Mouse (Mus musculus): ENCODE measurements around the gene Rxrg. TPM values are rescaled to one million over a fixed set of nuclear protein-coding genes. Genes with fewer than 3 reads are reported as not detected.

The Rxrg gene
- total RNA-seq (2014; rRNA removed) (16.0 and 19.4 TPM in 2 replicates), polyA plus RNA-seq (2015; fragmentation: Nextera tagmentation; extraction: Ambion mirVana) (22.3 and 23.5 TPM in 2 replicates)

- H3K36me3 ChIP-seq (ENCODE audit: insufficient read depth, low read length): no peaks in the 10 kb centered on the region
- DNase-seq (ENCODE audit: low spot score) (peak; percentile 81), ATAC-seq (peak; percentile 82)
- TF ChIP-seq CTCF (IDR thresholded peaks at IDR 0.05; ENCODE audit: low read depth): no peak; the same call in 1 of the 2 replicates
- peak within 1 kb of the TSS; percentile 70 for H3K4me2 ChIP-seq (ENCODE audit: low read depth, low read length)
- no peaks in the 10 kb centered on the region for H3K4me1 ChIP-seq (ENCODE audit: insufficient read depth, low read length)
- H3K9ac ChIP-seq (replicated peaks; ENCODE audit: low read length): peak within 1 kb of the TSS; percentile 44
- H3K27me3 ChIP-seq (ENCODE audit: insufficient read depth, low read length): no peaks in the 10 kb centered on the region
- H3K27ac ChIP-seq: peak within 1 kb of the TSS; percentile 72
- H3K9me3 ChIP-seq (ENCODE audit: low read length): no peaks in the 10 kb centered on the region
- H3K4me3 ChIP-seq (ENCODE audit: low read length): peak within 1 kb of the TSS; percentile 48
- 1% methylated on average over 40 of the region's 40 CpGs for WGBS
Measured at GRCm38 (mm10) chr1:167598255-167599081, at the start of gene Rxrg. Gene Rxrg (plus strand): TSS chr1:167598384.

GRCm38 (mm10) chr1:167549324-167549723 lies 48.9 kb upstream of the Rxrg start:
- no peak overlapping the region for H3K9ac ChIP-seq (replicated peaks; ENCODE audit: low read length)
- no peak for TF ChIP-seq CTCF (IDR thresholded peaks at IDR 0.05; ENCODE audit: low read depth)
- no peak overlapping the region for H3K4me2 ChIP-seq (ENCODE audit: low read depth, low read length)
- no peak overlapping the region for H3K27ac ChIP-seq
- WGBS: 65% methylated on average over 6 of the region's 6 CpGs
- no peaks in the 10 kb centered on the region for H3K4me1 ChIP-seq (ENCODE audit: insufficient read depth, low read length)
- H3K9me3 ChIP-seq (ENCODE audit: low read length): no peaks in the 10 kb centered on the region
- H3K4me3 ChIP-seq (ENCODE audit: low read length): no peak overlapping the region
- no peak for DNase-seq (ENCODE audit: low spot score)
- no peak for ATAC-seq
- H3K27me3 ChIP-seq (ENCODE audit: insufficient read depth, low read length): no peaks in the 10 kb centered on the region
- H3K36me3 ChIP-seq (ENCODE audit: insufficient read depth, low read length): no peaks in the 10 kb centered on the region

GRCm38 (mm10) chr1:167551601-167552000 lies 46.6 kb upstream of the Rxrg start:
- no peak for TF ChIP-seq CTCF (IDR thresholded peaks at IDR 0.05; ENCODE audit: low read depth)
- Histone ChIP-seq H3K4me3 (ENCODE audit: low read length) (no peak overlapping the region), H3K9ac (replicated peaks; ENCODE audit: low read length) (no peak overlapping the region), H3K4me1 (ENCODE audit: insufficient read depth, low read length) (no peaks in the 10 kb centered on the region), H3K9me3 (ENCODE audit: low read length) (no peaks in the 10 kb centered on the region), H3K4me2 (ENCODE audit: low read depth, low read length) (no peak overlapping the region), H3K27ac (no peak overlapping the region), H3K36me3 (ENCODE audit: insufficient read depth, low read length) (no peaks in the 10 kb centered on the region), H3K27me3 (ENCODE audit: insufficient read depth, low read length) (no peaks in the 10 kb centered on the region)
- ATAC-seq (0 out of 2 replicates have a peak, but pooled peaks have one; percentile 37), DNase-seq (ENCODE audit: low spot score) (no peak)
- WGBS: 40% methylated on average over 5 of the region's 5 CpGs

GRCm38 (mm10) chr1:167553959-167554526 lies 44.1 kb upstream of the Rxrg start:
- DNase-seq (ENCODE audit: low spot score) (peak; percentile 22), ATAC-seq (peak; percentile 76)
- H3K27me3 ChIP-seq (ENCODE audit: insufficient read depth, low read length): no peaks in the 10 kb centered on the region
- TF ChIP-seq CTCF (IDR thresholded peaks at IDR 0.05; ENCODE audit: low read depth): no peak
- H3K4me1 ChIP-seq (ENCODE audit: insufficient read depth, low read length): no peaks in the 10 kb centered on the region
- H3K9ac ChIP-seq (replicated peaks; ENCODE audit: low read length): no peak overlapping the region
- 44% methylated on average over 6 of the region's 6 CpGs for WGBS
- no peak overlapping the region for H3K27ac ChIP-seq
- no peak overlapping the region for H3K4me2 ChIP-seq (ENCODE audit: low read depth, low read length)
- no peak overlapping the region for H3K4me3 ChIP-seq (ENCODE audit: low read length)
- H3K9me3 ChIP-seq (ENCODE audit: low read length): no peaks in the 10 kb centered on the region
- no peaks in the 10 kb centered on the region for H3K36me3 ChIP-seq (ENCODE audit: insufficient read depth, low read length)

- no peaks in the 10 kb centered on the region for H3K4me1 ChIP-seq (ENCODE audit: insufficient read depth, low read length)
- H3K27ac ChIP-seq: no peak overlapping the region
- no peaks in the 10 kb centered on the region for H3K9me3 ChIP-seq (ENCODE audit: low read length)
- DNase-seq (ENCODE audit: low spot score): no peak
- no peaks in the 10 kb centered on the region for H3K36me3 ChIP-seq (ENCODE audit: insufficient read depth, low read length)
- H3K4me3 ChIP-seq (ENCODE audit: low read length): no peak overlapping the region
- no peak overlapping the region for H3K9ac ChIP-seq (replicated peaks; ENCODE audit: low read length)
- WGBS: 72% methylated on average over 2 of the region's 2 CpGs
- no peak for TF ChIP-seq CTCF (IDR thresholded peaks at IDR 0.05; ENCODE audit: low read depth)
- no peak overlapping the region for H3K4me2 ChIP-seq (ENCODE audit: low read depth, low read length)
- H3K27me3 ChIP-seq (ENCODE audit: insufficient read depth, low read length): no peaks in the 10 kb centered on the region
- ATAC-seq: no peak
Measured at GRCm38 (mm10) chr1:167566571-167566970, 31.6 kb upstream of the Rxrg start.

- Histone ChIP-seq H3K4me3 (ENCODE audit: low read length) (no peak overlapping the region), H3K4me2 (ENCODE audit: low read depth, low read length) (no peak overlapping the region), H3K27me3 (ENCODE audit: insufficient read depth, low read length) (no peaks in the 10 kb centered on the region), H3K36me3 (ENCODE audit: insufficient read depth, low read length) (no peaks in the 10 kb centered on the region), H3K27ac (no peak overlapping the region), H3K9ac (replicated peaks; ENCODE audit: low read length) (no peak overlapping the region), H3K9me3 (ENCODE audit: low read length) (no peaks in the 10 kb centered on the region), H3K4me1 (ENCODE audit: insufficient read depth, low read length) (no peaks in the 10 kb centered on the region)
- TF ChIP-seq CTCF (IDR thresholded peaks at IDR 0.05; ENCODE audit: low read depth): no peak
- WGBS: 74% methylated on average over 3 of the region's 3 CpGs
- DNase-seq (ENCODE audit: low spot score) (no peak), ATAC-seq (no peak)
Measured at GRCm38 (mm10) chr1:167579131-167579530, 19.1 kb upstream of the Rxrg start.

- no peak for DNase-seq (ENCODE audit: low spot score)
- Histone ChIP-seq H3K9me3 (ENCODE audit: low read length) (no peaks in the 10 kb centered on the region), H3K27me3 (ENCODE audit: insufficient read depth, low read length) (no peaks in the 10 kb centered on the region), H3K27ac (no peak overlapping the region), H3K9ac (replicated peaks; ENCODE audit: low read length) (no peak overlapping the region), H3K36me3 (ENCODE audit: insufficient read depth, low read length) (no peaks in the 10 kb centered on the region), H3K4me3 (ENCODE audit: low read length) (no peak overlapping the region), H3K4me1 (ENCODE audit: insufficient read depth, low read length) (no peaks in the 10 kb centered on the region), H3K4me2 (ENCODE audit: low read depth, low read length) (no peak overlapping the region)
- no peak for TF ChIP-seq CTCF (IDR thresholded peaks at IDR 0.05; ENCODE audit: low read depth)
- WGBS: 62% methylated on average over 6 of the region's 6 CpGs
- no peak for ATAC-seq
Measured at GRCm38 (mm10) chr1:167583195-167583594, 15.0 kb upstream of the Rxrg start.

Measured in hindbrain, postnatal 0 days (tissue).